ENCODE assay signal across 8 mouse cellular contexts in the genomic region with DNA sequence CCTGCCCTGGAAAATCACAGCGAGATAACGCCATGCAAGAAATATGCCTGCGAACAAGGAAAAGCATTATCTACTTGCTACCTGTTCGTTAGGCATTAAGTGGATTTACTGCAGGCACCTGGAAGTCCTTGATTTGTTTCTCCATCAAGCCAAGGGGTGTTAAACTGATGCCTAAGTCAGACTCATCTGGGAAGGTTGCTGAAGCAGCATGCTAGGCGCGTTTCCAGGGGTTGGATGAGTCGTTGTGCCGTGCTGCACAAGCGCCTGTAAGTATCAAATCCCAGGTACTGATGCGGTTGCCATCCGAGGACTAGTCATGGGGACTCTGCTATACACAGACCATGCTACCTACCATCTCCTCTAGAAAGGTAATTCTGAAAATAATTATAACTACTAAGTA. TPM values are rescaled to one million over a fixed set of nuclear protein-coding genes. Genes with fewer than 3 reads are reported as not detected.
DNase-seq lines count a peak whose midpoint lies in the region; ATAC-seq and TF ChIP-seq lines count a peak whose summit lies in the region.

No protein-coding gene starts in this region.

- H3K27ac ChIP-seq in heart, embryonic 16.5 days (ENCODE audit: low read length) = peak overlapping the region; percentile 33; the same call in 1 of the 2 replicates
- H3K27ac ChIP-seq in liver, embryonic 15.5 days (replicated peaks) = no peak overlapping the region

- H3K4me3 ChIP-seq in E14TG2a.4 (replicated peaks; ENCODE audit: low read length) = peak overlapping the region; percentile 95
- H3K4me3 ChIP-seq in heart, embryonic 16.5 days (ENCODE audit: low read length) = no peak overlapping the region; the same call in 1 of the 2 replicates
- H3K4me3 ChIP-seq in liver, embryonic 15.5 days (replicated peaks) = peak overlapping the region; percentile 60; the same call in 1 of the 2 replicates

- no peak for TF ChIP-seq CTCF in E14TG2a.4 (conservative IDR thresholded peaks at IDR 0.05; ENCODE audit: low read length)

- peak overlapping the region; percentile 78; the same call in 1 of the 2 replicates for H3K4me2 ChIP-seq in heart, embryonic 16.5 days (ENCODE audit: low read depth, low read length)
- peak overlapping the region; percentile 60 for H3K4me2 ChIP-seq in liver, embryonic 15.5 days

- intact Hi-C loops in heart, postnatal 25 days (cut with DNase I) = loop anchor here (2.0 to 5.0 kb wide), 2 partner anchors 42 to 150 kb away; no protein-coding TSS in a partner anchor

- peak; percentile 87 for DNase-seq in heart, adult 11 months
- DNase-seq in heart, postnatal 25 days (ENCODE audit: low spot score) = no peak
- DNase-seq in natural killer cell, adult 2 months (ENCODE audit: low spot score in 2 of 2) = no peak

- ATAC-seq in heart, embryonic 16.5 days (replicated peaks; ENCODE audit: extremely low read depth, insufficient read depth, low FRiP score) = no peak
- no peak for ATAC-seq in liver, embryonic 15.5 days (ENCODE audit: insufficient read depth)
- no peak for ATAC-seq in erythroid progenitor cell, adult 5-6 weeks (replicated peaks; ENCODE audit: low FRiP score, poor library complexity, severe bottlenecking)
- no peak for ATAC-seq in granulocyte monocyte progenitor cell, adult 5-6 weeks (replicated peaks; ENCODE audit: poor library complexity, severe bottlenecking)

- peaks cover 61% of the 10 kb centered on the region for H3K9me3 ChIP-seq in E14TG2a.4 (ENCODE audit: low read length)
- no peaks in the 10 kb centered on the region for H3K9me3 ChIP-seq in heart, embryonic 16.5 days (replicated peaks; ENCODE audit: control insufficient read depth, low read length)
- H3K9me3 ChIP-seq in liver, embryonic 15.5 days (replicated peaks) = no peaks in the 10 kb centered on the region

- 32% methylated on average over 11 of the region's 11 CpGs for WGBS in heart, embryonic 16.5 days
- WGBS in liver, embryonic 15.5 days (ENCODE audit: insufficient replicate concordance) = 21% methylated on average over 11 of the region's 11 CpGs

- peaks cover 12% of the 10 kb centered on the region for H3K27me3 ChIP-seq in E14TG2a.4 (ENCODE audit: insufficient read depth, low read length)
- H3K27me3 ChIP-seq in heart, embryonic 16.5 days (ENCODE audit: control insufficient read depth, insufficient read depth, low read length) = no peaks in the 10 kb centered on the region
- peaks cover 61% of the 10 kb centered on the region for H3K27me3 ChIP-seq in liver, embryonic 15.5 days

- peaks cover 20% of the 10 kb centered on the region for H3K4me1 ChIP-seq in E14TG2a.4 (replicated peaks; ENCODE audit: low read depth, low read length)
- H3K4me1 ChIP-seq in heart, embryonic 16.5 days (ENCODE audit: control insufficient read depth, insufficient read depth, low read length) = peaks cover 10% of the 10 kb centered on the region
- H3K4me1 ChIP-seq in liver, embryonic 15.5 days (replicated peaks) = peaks cover 5% of the 10 kb centered on the region; the same call in 1 of the 2 replicates

- H3K9ac ChIP-seq in heart, embryonic 16.5 days (ENCODE audit: low read length) = no peak overlapping the region; the same call in 1 of the 2 replicates
- no peak overlapping the region for H3K9ac ChIP-seq in liver, embryonic 15.5 days

- peaks cover 7% of the 10 kb centered on the region; the same call in 1 of the 2 replicates for H3K36me3 ChIP-seq in E14TG2a.4 (ENCODE audit: insufficient read depth, low read length)
- H3K36me3 ChIP-seq in heart, embryonic 16.5 days (ENCODE audit: control insufficient read depth, insufficient read depth) = no peaks in the 10 kb centered on the region
- no peaks in the 10 kb centered on the region for H3K36me3 ChIP-seq in liver, embryonic 15.5 days (replicated peaks)

RNA-seq across cellular contexts. Expression of gene Apbb2, which starts 0.6 kb away (rescaled TPM):
- total RNA-seq in heart, postnatal 25 days (2021) = 10 to 100 TPM; 40.2 to 46.7 TPM
- polyA plus RNA-seq in heart, embryonic 16.5 days (2015; fragmentation: Nextera tagmentation; extraction: Ambion mirVana) = 33.7 and 34.0 TPM in 2 replicates
- polyA plus RNA-seq in liver, embryonic 15.5 days (2015; fragmentation: Nextera tagmentation; extraction: Ambion mirVana) = 4.8 and 6.0 TPM in 2 replicates
- total RNA-seq in erythroid progenitor cell, adult 5-6 weeks (2015; ENCODE audit: low replicate concordance) = 1.3 and 3.2 TPM in 2 replicates
- total RNA-seq in erythroid progenitor cell, adult 5-6 weeks (2017; ENCODE audit: low replicate concordance) = not detected in 2 replicates
- total RNA-seq in granulocyte monocyte progenitor cell, adult 5-6 weeks (2014; fragmentation: Nextera tagmentation) = 0.52 and 0.90 TPM in 2 replicates
- total RNA-seq in granulocyte monocyte progenitor cell, adult 5-6 weeks (2017) = 0.26 and 0.31 TPM in 2 replicates

RNA-seq across cellular contexts. Expression of gene Uchl1, which starts 56.7 kb away (rescaled TPM):
- 1 to 10 TPM; 7.4 to 8.2 TPM for total RNA-seq in heart, postnatal 25 days (2021)
- polyA plus RNA-seq in heart, embryonic 16.5 days (2015; fragmentation: Nextera tagmentation; extraction: Ambion mirVana) = 76.8 and 84.3 TPM in 2 replicates
- polyA plus RNA-seq in liver, embryonic 15.5 days (2015; fragmentation: Nextera tagmentation; extraction: Ambion mirVana) = 1.5 and 2.3 TPM in 2 replicates
- total RNA-seq in erythroid progenitor cell, adult 5-6 weeks (2015; ENCODE audit: low replicate concordance) = 7.2 TPM in 1 of 2 replicates, not detected in the other
- total RNA-seq in erythroid progenitor cell, adult 5-6 weeks (2017; ENCODE audit: low replicate concordance) = 0.39 TPM in 1 of 2 replicates, not detected in the other
- 1.2 and 1.5 TPM in 2 replicates for total RNA-seq in granulocyte monocyte progenitor cell, adult 5-6 weeks (2014; fragmentation: Nextera tagmentation)
- total RNA-seq in granulocyte monocyte progenitor cell, adult 5-6 weeks (2017) = not detected in 2 replicates

Comparison
In these comparisons a context has a peak if more than half of its experiments do, and no peak if none do; other contexts are left out.
1. RNA of gene Apbb2, which starts 0.6 kb away (total RNA-seq): 40.2 to 46.7 TPM in heart, postnatal 25 days; 1.3 to 3.2 TPM in erythroid progenitor cell, adult 5-6 weeks and 0.26 to 0.90 TPM in granulocyte monocyte progenitor cell, adult 5-6 weeks; every median in the first group is over 4 times any median in the second.